Mouse (Mus musculus) cerebellum, adult 9-11 months (tissue): ENCODE measurements around the gene Xrcc1.

Experiments used
- DNase-seq: peaks from one replicate; pipeline ENCODE4 v3.0.0; 2022

Gene Xrcc1

GRCm38 (mm10) chr7:24566206-24566605, 20.1 kb downstream of the Xrcc1 start:
- no peak for DNase-seq

GRCm38 (mm10) chr7:24568512-24568911, 22.4 kb downstream of the Xrcc1 start:
- no peak for DNase-seq

- no peak for DNase-seq
Observed at GRCm38 (mm10) chr7:24571071-24571470, 25.0 kb downstream of the Xrcc1 start.

GRCm38 (mm10) chr7:24572455-24572854, 26.4 kb downstream of the Xrcc1 start:
- DNase-seq: no peak

- no peak for DNase-seq
Observed at GRCm38 (mm10) chr7:24574224-24574796, 28.2 kb downstream of the Xrcc1 start.

GRCm38 (mm10) chr7:24577811-24578210, 31.7 kb downstream of the Xrcc1 start:
- DNase-seq: no peak

GRCm38 (mm10) chr7:24584876-24585275, 38.8 kb downstream of the Xrcc1 start:
- DNase-seq: no peak

GRCm38 (mm10) chr7:24585995-24586394, 39.9 kb downstream of the Xrcc1 start:
- no peak for DNase-seq

GRCm38 (mm10) chr7:24586828-24587227, 40.7 kb downstream of the Xrcc1 start:
- no peak for DNase-seq

GRCm38 (mm10) chr7:24587330-24588105, 41.4 kb downstream of the Xrcc1 start, which contains the start of the genes Ethe1 and Zfp575:
Gene Ethe1 (plus strand): TSS chr7:24587543.
Gene Zfp575 (minus strand): TSS chr7:24587641.
- DNase-seq: peak; percentile 49

- no peak for DNase-seq
Observed at GRCm38 (mm10) chr7:24588336-24588735, 42.2 kb downstream of the Xrcc1 start.

GRCm38 (mm10) chr7:24591735-24592134, 45.6 kb downstream of the Xrcc1 start:
- DNase-seq: no peak

GRCm38 (mm10) chr7:24592163-24592562, 46.1 kb downstream of the Xrcc1 start:
- no peak for DNase-seq

- no peak for DNase-seq
Observed at GRCm38 (mm10) chr7:24592781-24593180, 46.7 kb downstream of the Xrcc1 start.

- DNase-seq: peak; percentile 72
Observed at GRCm38 (mm10) chr7:24593621-24594308, 47.7 kb downstream of the Xrcc1 start.

- no peak for DNase-seq
Observed at GRCm38 (mm10) chr7:24594309-24594803, 48.3 kb downstream of the Xrcc1 start.

- no peak for DNase-seq
Observed at GRCm38 (mm10) chr7:24595464-24595863, 49.4 kb downstream of the Xrcc1 start.

GRCm38 (mm10) chr7:24598121-24598520, 52.0 kb downstream of the Xrcc1 start:
- DNase-seq: no peak

GRCm38 (mm10) chr7:24599211-24600067, 53.4 kb downstream of the Xrcc1 start:
- DNase-seq: peak; percentile 28

- DNase-seq: peak; percentile 94
Observed at GRCm38 (mm10) chr7:24600941-24601597, 55.0 kb downstream of the Xrcc1 start.

GRCm38 (mm10) chr7:24605561-24605960, 59.5 kb downstream of the Xrcc1 start:
- DNase-seq: no peak

- DNase-seq: no peak
Observed at GRCm38 (mm10) chr7:24606046-24606445, 60.0 kb downstream of the Xrcc1 start.
